Mouse (Mus musculus) CH12.LX (cell line): ENCODE measurements at regions not wholly inside any gene's neighbourhood (a gene's known extent, or its start where the extent isn't known, plus 50 kb on each side); places are given as distances from the start of the nearest gene placed in this dataset.

Experiments used
- DNase-seq: peaks from one replicate; pipeline ENCODE4 v3.0.0-alpha.2; 2013; ENCODE audit errors: extremely low read depth
- H3K27ac ChIP-seq: 2 replicates; pipeline ENCODE4 v1.5.1; 2012; ENCODE audit warnings: low read depth, mild to moderate bottlenecking, control low read depth, moderate library complexity; ENCODE audit not compliant: insufficient read depth
- H3K27me3 ChIP-seq: replicated peaks from 2 replicates; pipeline ENCODE3; 2012; ENCODE audit warnings: inconsistent platforms
- H3K36me3 ChIP-seq, 2 experiments: replicated peaks in 1 of 2; 2 replicates each; pipeline versions ENCODE3 to v1.6.1; 2012; ENCODE audit warnings: inconsistent platforms in 1 of 2, low read length in 1 of 2, mild to moderate bottlenecking in 1 of 2, mixed read lengths in 1 of 2, moderate library complexity in 1 of 2; ENCODE audit not compliant: control insufficient read depth in 1 of 2, insufficient read depth in 1 of 2
- H3K4me1 ChIP-seq, 2 experiments: 2 replicates each; pipeline ENCODE4 v1.6.1; 2012; ENCODE audit warnings: inconsistent platforms in 1 of 2, moderate library complexity in 1 of 2; ENCODE audit not compliant: insufficient read depth in 2 of 2, control insufficient read depth in 1 of 2
- H3K4me2 ChIP-seq: 2 replicates; pipeline ENCODE4 v1.6.1; 2012; ENCODE audit warnings: low read depth, mild to moderate bottlenecking, control low read depth; ENCODE audit not compliant: poor library complexity, insufficient read depth, severe bottlenecking
- H3K4me3 ChIP-seq, 3 experiments: fragments of 150-350 bp in 1 of 3; sonication (generic) in 1 of 3; replicated peaks in 1 of 3; 2 replicates each; pipeline versions ENCODE3 to v1.5.1; 2011 to 2012; ENCODE audit warnings: low read depth in 2 of 3, low read length in 2 of 3, mild to moderate bottlenecking in 2 of 3, moderate library complexity in 2 of 3, control low read depth in 1 of 3, improper control_type of control experiment in 1 of 3, inconsistent platforms in 1 of 3, mixed read lengths in 1 of 3; ENCODE audit not compliant: poor library complexity in 1 of 3
- H3K79me2 ChIP-seq: replicated peaks from 2 replicates; pipeline ENCODE4 v1.6.1; 2012; ENCODE audit warnings: mild to moderate bottlenecking, moderate library complexity; ENCODE audit not compliant: control insufficient read depth, poor library complexity, insufficient read depth, severe bottlenecking; ENCODE audit errors: extremely low read depth
- H3K9ac ChIP-seq: 2 replicates; pipeline ENCODE4 v1.6.1; 2012; ENCODE audit warnings: low read depth, mild to moderate bottlenecking, control low read depth, moderate library complexity; ENCODE audit not compliant: insufficient read depth
- H3K9me3 ChIP-seq: replicated peaks from 2 replicates; pipeline ENCODE3; 2012; ENCODE audit warnings: low read length, inconsistent platforms, mixed read lengths
- BHLHE40 ChIP-seq: IDR thresholded peaks from 2 replicates; pipeline ENCODE4 v1.6.1; 2011; ENCODE audit warnings: mild to moderate bottlenecking, low read depth, low read length, improper control_type of control experiment
- CHD1 ChIP-seq: IDR thresholded peaks from 2 replicates; pipeline ENCODE4 v1.6.1; 2012; ENCODE audit warnings: low read depth, low read length, improper control_type of control experiment, inconsistent platforms
- CHD2 ChIP-seq: IDR thresholded peaks from 2 replicates; pipeline ENCODE4 v1.6.1; 2011; ENCODE audit warnings: low read length, improper control_type of control experiment
- E2F4 ChIP-seq: IDR thresholded peaks from 2 replicates; pipeline ENCODE4 v1.6.1; 2011; ENCODE audit warnings: low read depth, low read length, improper control_type of control experiment; ENCODE audit not compliant: insufficient replicate concordance
- EP300 ChIP-seq: IDR thresholded peaks from 2 replicates; pipeline ENCODE4 v1.6.1; 2011; ENCODE audit warnings: low read length, improper control_type of control experiment
- ETS1 ChIP-seq: conservative IDR thresholded peaks from 2 replicates; pipeline ENCODE4 v1.6.1; 2012; ENCODE audit warnings: low read depth, mild to moderate bottlenecking, inconsistent platforms, low read length, improper control_type of control experiment, moderate library complexity
- GABPA ChIP-seq: IDR thresholded peaks from 2 replicates; pipeline ENCODE4 v1.6.1; 2012; ENCODE audit warnings: low read depth, low read length, improper control_type of control experiment, inconsistent platforms; ENCODE audit not compliant: insufficient replicate concordance
- HCFC1 ChIP-seq: IDR thresholded peaks from 2 replicates; pipeline ENCODE4 v1.6.1; 2012; ENCODE audit warnings: low read depth, mild to moderate bottlenecking, inconsistent platforms, low read length, improper control_type of control experiment
- IRF4 ChIP-seq: IDR thresholded peaks from 2 replicates; pipeline ENCODE4 v1.6.1; 2014; ENCODE audit warnings: low read depth, mild to moderate bottlenecking, inconsistent platforms, low read length, improper control_type of control experiment
- KAT2A ChIP-seq: IDR thresholded peaks from 2 replicates; pipeline ENCODE4 v1.6.1; 2012; ENCODE audit warnings: low read length, improper control_type of control experiment, inconsistent platforms; ENCODE audit not compliant: insufficient replicate concordance
- MAFK ChIP-seq: IDR thresholded peaks from 2 replicates; pipeline ENCODE4 v1.6.1; 2011; ENCODE audit warnings: low read length, improper control_type of control experiment; ENCODE audit not compliant: insufficient replicate concordance
- MAZ ChIP-seq: IDR thresholded peaks from 2 replicates; pipeline ENCODE4 v1.6.1; 2012; ENCODE audit warnings: low read depth, mild to moderate bottlenecking, inconsistent platforms, low read length, improper control_type of control experiment, moderate library complexity
- MEF2A ChIP-seq: IDR thresholded peaks from 2 replicates; pipeline ENCODE4 v1.6.1; 2014; ENCODE audit warnings: low read depth, mild to moderate bottlenecking, inconsistent platforms, low read length, improper control_type of control experiment, borderline replicate concordance
- MXI1 ChIP-seq: IDR thresholded peaks from 2 replicates; pipeline ENCODE4 v1.6.1; 2011; ENCODE audit warnings: mild to moderate bottlenecking, low read depth, low read length, improper control_type of control experiment
- NELFE ChIP-seq: IDR thresholded peaks from 2 replicates; pipeline ENCODE4 v1.6.1; 2011; ENCODE audit warnings: low read depth, low read length, improper control_type of control experiment
- NRF1 ChIP-seq: IDR thresholded peaks from 2 replicates; pipeline ENCODE4 v1.6.1; 2014; ENCODE audit warnings: low read depth, mild to moderate bottlenecking, inconsistent platforms, low read length, improper control_type of control experiment, moderate library complexity
- PAX5 ChIP-seq: IDR thresholded peaks from 2 replicates; pipeline ENCODE4 v1.6.1; 2012; ENCODE audit warnings: low read length, inconsistent platforms, mixed read lengths
- POLR2A ChIP-seq: IDR thresholded peaks from 2 replicates; pipeline ENCODE4 v1.6.1; 2011; ENCODE audit warnings: low read depth, mild to moderate bottlenecking, improper control_type of control experiment, low read length
- POLR2AphosphoS2 ChIP-seq: IDR thresholded peaks from 2 replicates; pipeline ENCODE4 v1.6.1; 2011; ENCODE audit warnings: low read depth, low read length, improper control_type of control experiment
- SIN3A ChIP-seq: IDR thresholded peaks from 2 replicates; pipeline ENCODE4 v1.6.1; 2012; ENCODE audit warnings: low read length, improper control_type of control experiment, inconsistent platforms
- TBP ChIP-seq: conservative IDR thresholded peaks from 2 replicates; pipeline ENCODE4 v1.6.1; 2011; ENCODE audit warnings: low read depth, low read length, improper control_type of control experiment
- TCF12 ChIP-seq: IDR thresholded peaks from 2 replicates; pipeline ENCODE4 v1.6.1; 2014; ENCODE audit warnings: low read depth, mild to moderate bottlenecking, inconsistent platforms, low read length, improper control_type of control experiment
- UBTF ChIP-seq: IDR thresholded peaks from 2 replicates; pipeline ENCODE4 v1.6.1; 2012; ENCODE audit warnings: low read depth, mild to moderate bottlenecking, inconsistent platforms, low read length, improper control_type of control experiment, moderate library complexity
- USF2 ChIP-seq: conservative IDR thresholded peaks from 2 replicates; pipeline ENCODE4 v1.6.1; 2011; ENCODE audit warnings: low read depth, low read length, improper control_type of control experiment
- ZC3H11A ChIP-seq: IDR thresholded peaks from 2 replicates; pipeline ENCODE4 v1.6.1; 2012; ENCODE audit warnings: low read depth, mild to moderate bottlenecking, inconsistent platforms, low read length, improper control_type of control experiment
- ZNF384 ChIP-seq: IDR thresholded peaks from 2 replicates; pipeline ENCODE4 v1.6.1; 2012; ENCODE audit warnings: low read depth, low read length, improper control_type of control experiment, inconsistent platforms
- dilution Hi-C: fragments of 300-500 bp; cut with MboI; formaldehyde crosslinking; loops from 2 replicates; pipeline ENCODE4 v1.14.3; 2020; ENCODE audit warnings: low sequenced_read_pairs; ENCODE audit not compliant: extremely low pct_unique_long_range_greater_than_20kb, extremely low pct_ligation_motif_present
- in situ Hi-C: fragments of 300-500 bp; cut with MboI; formaldehyde crosslinking; loops from 3 replicates; pipeline ENCODE4 v1.14.3; 2019; ENCODE audit warnings: low sequenced_read_pairs, low pct_ligation_motif_present, low pct_unique_long_range_greater_than_20kb, mixed read lengths

- dilution Hi-C loops (no loop called here), in situ Hi-C loops (no loop called here)
Observed at GRCm38 (mm10) chr7:124491851-124492390, 509.3 kb downstream of the Hs3st4 start.

GRCm38 (mm10) chr7:124500636-124501035, 518.0 kb downstream of the Hs3st4 start:
- Histone ChIP-seq H3K27ac (no peak overlapping the region), H3K4me1 (no peaks in the 10 kb centered on the region), H3K4me2 (no peak overlapping the region), H3K9me3 (peaks cover 10% of the 10 kb centered on the region), H3K4me3 (no peak overlapping the region), H3K27me3 (peaks cover 21% of the 10 kb centered on the region), H3K79me2 (no peaks in the 10 kb centered on the region), H3K36me3 (no peaks in the 10 kb centered on the region), H3K9ac (no peak overlapping the region)
- TF ChIP-seq POLR2A, result no peak
- no peak for TF ChIP-seq NRF1
- no peak for TF ChIP-seq UBTF
- TF ChIP-seq MAZ, result no peak
- TF ChIP-seq GABPA, result no peak
- no peak for TF ChIP-seq MEF2A
- no peak for TF ChIP-seq EP300
- TF ChIP-seq E2F4, result no peak
- no peak for TF ChIP-seq TCF12
- no peak for TF ChIP-seq USF2
- TF ChIP-seq ETS1, result no peak
- no peak for TF ChIP-seq ZC3H11A
- DNase-seq, result no peak
- in situ Hi-C loops, result no loop called here
- dilution Hi-C loops, result no loop called here

More at GRCm38 (mm10) chr7:124491851-124492390, 509.3 kb downstream of the Hs3st4 start:
- peaks cover 12% of the 10 kb centered on the region for H3K27me3 ChIP-seq
- no peak overlapping the region for H3K27ac ChIP-seq
- no peak for DNase-seq
- H3K4me1 ChIP-seq, result no peaks in the 10 kb centered on the region
- no peak overlapping the region for H3K9ac ChIP-seq
- H3K9me3 ChIP-seq, result peaks cover 35% of the 10 kb centered on the region
- no peak for TF ChIP-seq HCFC1
- no peak for TF ChIP-seq GABPA
- TF ChIP-seq CHD2, result no peak
- TF ChIP-seq POLR2A, result no peak
- TF ChIP-seq ETS1, result no peak
- TF ChIP-seq SIN3A, result no peak
- TF ChIP-seq MAFK, result no peak
- TF ChIP-seq MXI1, result no peak
- no peak for TF ChIP-seq BHLHE40
- no peak for TF ChIP-seq MEF2A
- no peak for TF ChIP-seq TBP
- TF ChIP-seq NELFE, result no peak
- no peak for TF ChIP-seq POLR2AphosphoS2
- no peak for TF ChIP-seq KAT2A
- TF ChIP-seq CHD1, result no peak
- no peak for TF ChIP-seq ZNF384
- no peak for TF ChIP-seq IRF4
- no peak for TF ChIP-seq UBTF
- TF ChIP-seq PAX5, result no peak
- no peak for TF ChIP-seq NRF1
- H3K79me2 ChIP-seq, result no peaks in the 10 kb centered on the region
- H3K4me3 ChIP-seq, result no peak overlapping the region
- H3K36me3 ChIP-seq, result no peaks in the 10 kb centered on the region
- H3K4me2 ChIP-seq, result no peak overlapping the region
